ENCODE assay signal across 8 mouse cellular contexts in genomic region chr16:35982902-35983516, GRCm38 (mm10). TPM values are rescaled to one million over a fixed set of nuclear protein-coding genes. Genes with fewer than 3 reads are reported as not detected.
A peak's percentile ranks its signal among the peaks of the same experiment; 100 is the strongest.
DNase-seq lines count a peak whose midpoint lies in the region; ATAC-seq and TF ChIP-seq lines count a peak whose summit lies in the region.

No protein-coding gene starts in this region.

- DNase-seq in c-Kit-positive CD71-positive TER-119-positive erythroid progenitor cells, embryonic 14.5 days (ENCODE audit: low spot score): peak; percentile 86
- DNase-seq in heart, postnatal 10 days: peak; percentile 94 to 95
- DNase-seq in large intestine, adult 2 months (ENCODE audit: low read depth, low spot score): peak; percentile 61
- DNase-seq in liver, postnatal 0 days: peak; percentile 94
- DNase-seq in testis, postnatal 10 days (ENCODE audit: low spot score): peak; percentile 94

- H3K9me3 ChIP-seq in E14TG2a.4 (ENCODE audit: low read length): no peaks in the 10 kb centered on the region
- H3K9me3 ChIP-seq in forebrain, embryonic 13.5 days (replicated peaks): peaks cover 3% of the 10 kb centered on the region
- H3K9me3 ChIP-seq in liver, postnatal 0 days (ENCODE audit: low read length): no peaks in the 10 kb centered on the region
- H3K9me3 ChIP-seq in neural tube, embryonic 14.5 days (ENCODE audit: control insufficient read depth, low read length): no peaks in the 10 kb centered on the region

- ATAC-seq in forebrain, embryonic 13.5 days: peak; percentile 96
- peak; percentile 89 for ATAC-seq in liver, postnatal 0 days
- peak; percentile 96 for ATAC-seq in neural tube, embryonic 14.5 days (ENCODE audit: low read depth)

- no peaks in the 10 kb centered on the region for H3K27me3 ChIP-seq in E14TG2a.4 (ENCODE audit: insufficient read depth, low read length)
- peaks cover 5% of the 10 kb centered on the region; the same call in 1 of the 2 replicates for H3K27me3 ChIP-seq in forebrain, embryonic 13.5 days
- no peaks in the 10 kb centered on the region for H3K27me3 ChIP-seq in liver, postnatal 0 days (ENCODE audit: insufficient read depth, low read length)
- no peaks in the 10 kb centered on the region for H3K27me3 ChIP-seq in neural tube, embryonic 14.5 days (ENCODE audit: control insufficient read depth, insufficient read depth, low read length)

- peak overlapping the region; percentile 73 for H3K4me2 ChIP-seq in forebrain, embryonic 13.5 days
- peak overlapping the region; percentile 94 for H3K4me2 ChIP-seq in liver, postnatal 0 days (ENCODE audit: low read depth, low read length)
- peak overlapping the region; percentile 67 for H3K4me2 ChIP-seq in neural tube, embryonic 14.5 days (ENCODE audit: low read depth, low read length)

- peaks cover 60% of the 10 kb centered on the region for H3K4me1 ChIP-seq in E14TG2a.4 (replicated peaks; ENCODE audit: low read depth, low read length)
- H3K4me1 ChIP-seq in forebrain, embryonic 13.5 days: peaks cover 24% of the 10 kb centered on the region
- peaks cover 18% of the 10 kb centered on the region for H3K4me1 ChIP-seq in liver, postnatal 0 days (ENCODE audit: insufficient read depth)
- peaks cover 5% of the 10 kb centered on the region for H3K4me1 ChIP-seq in neural tube, embryonic 14.5 days (ENCODE audit: control insufficient read depth, insufficient read depth, low read length)

- no peaks in the 10 kb centered on the region for H3K36me3 ChIP-seq in E14TG2a.4 (ENCODE audit: insufficient read depth, low read length)
- H3K36me3 ChIP-seq in forebrain, embryonic 13.5 days (ENCODE audit: poor library complexity, severe bottlenecking): no peaks in the 10 kb centered on the region
- H3K36me3 ChIP-seq in liver, postnatal 0 days (replicated peaks; ENCODE audit: insufficient read depth, low read length): no peaks in the 10 kb centered on the region
- H3K36me3 ChIP-seq in neural tube, embryonic 14.5 days (ENCODE audit: control insufficient read depth, insufficient read depth, low read length): no peaks in the 10 kb centered on the region

- H3K27ac ChIP-seq in forebrain, embryonic 13.5 days: peak overlapping the region; percentile 99
- peak overlapping the region; percentile 98 for H3K27ac ChIP-seq in liver, postnatal 0 days (ENCODE audit: low read depth)
- H3K27ac ChIP-seq in neural tube, embryonic 14.5 days (ENCODE audit: low read depth, low read length): peak overlapping the region; percentile 99

- H3K9ac ChIP-seq in forebrain, embryonic 13.5 days: peak overlapping the region; percentile 93
- H3K9ac ChIP-seq in liver, postnatal 0 days (replicated peaks): peak overlapping the region; percentile 88
- H3K9ac ChIP-seq in neural tube, embryonic 14.5 days (replicated peaks; ENCODE audit: low read depth, low read length): peak overlapping the region; percentile 95

- WGBS in forebrain, embryonic 13.5 days: under 1% methylated on average over 40 of the region's 54 CpGs
- WGBS in large intestine, adult 2 months: 1% methylated on average over 54 of the region's 54 CpGs
- under 1% methylated on average over 50 of the region's 54 CpGs for WGBS in liver, postnatal 0 days (ENCODE audit: insufficient replicate concordance)
- WGBS in neural tube, embryonic 14.5 days: under 1% methylated on average over 48 of the region's 54 CpGs

- no peak for TF ChIP-seq CTCF in E14TG2a.4 (conservative IDR thresholded peaks at IDR 0.05; ENCODE audit: low read length)
- no peak for TF ChIP-seq CTCF in liver, postnatal 0 days (IDR thresholded peaks at IDR 0.05; ENCODE audit: low read depth)

- peak overlapping the region; percentile 90 for H3K4me3 ChIP-seq in E14TG2a.4 (replicated peaks; ENCODE audit: low read length)
- peak overlapping the region; percentile 84 for H3K4me3 ChIP-seq in forebrain, embryonic 13.5 days
- peak overlapping the region; percentile 80 for H3K4me3 ChIP-seq in liver, postnatal 0 days (ENCODE audit: low read depth, low read length)
- peak overlapping the region; percentile 87 for H3K4me3 ChIP-seq in neural tube, embryonic 14.5 days (ENCODE audit: low read depth, low read length)

- TF ChIP-seq EP300 in liver, postnatal 0 days (IDR thresholded peaks at IDR 0.05; ENCODE audit: low read depth): no peak

- intact Hi-C loops in heart, postnatal 10 days (cut with DNase I): loop anchor here (5.0 kb wide), 1 partner anchor 89 kb away; the partner anchor contains the start of genes Ccdc58 and Fam162a

RNA-seq across cellular contexts. Expression of gene Kpna1, which starts 4.5 kb away (rescaled TPM):
- polyA plus RNA-seq in forebrain, embryonic 13.5 days (2015; fragmentation: Nextera tagmentation; extraction: Ambion mirVana): 70.0 and 78.2 TPM in 2 replicates
- total RNA-seq in heart, postnatal 10 days (2021): 100 to 1,000 TPM in 1 of 2 experiments, 10 to 100 TPM in 1; 96.9 to 104 TPM
- 5.7 and 6.9 TPM in 2 replicates for polyA plus RNA-seq in large intestine, adult 2 months (2012; rRNA removed)
- polyA plus RNA-seq in liver, postnatal 0 days (2015; fragmentation: Nextera tagmentation; extraction: Ambion mirVana): 14.8 and 17.6 TPM in 2 replicates
- 89.3 and 101 TPM in 2 replicates for polyA plus RNA-seq in neural tube, embryonic 14.5 days (2014; fragmentation: Nextera tagmentation; extraction: Ambion mirVana)

RNA-seq across cellular contexts. Expression of gene Dtx3l, which starts 44.1 kb away (rescaled TPM):
- 2.8 and 3.1 TPM in 2 replicates for polyA plus RNA-seq in forebrain, embryonic 13.5 days (2015; fragmentation: Nextera tagmentation; extraction: Ambion mirVana)
- total RNA-seq in heart, postnatal 10 days (2021): 10 to 100 TPM in 1 of 2 experiments, 1 to 10 TPM in 1; 9.3 to 12.7 TPM
- 19.4 and 30.1 TPM in 2 replicates for polyA plus RNA-seq in large intestine, adult 2 months (2012; rRNA removed)
- 15.8 and 16.3 TPM in 2 replicates for polyA plus RNA-seq in liver, postnatal 0 days (2015; fragmentation: Nextera tagmentation; extraction: Ambion mirVana)
- 0.95 and 2.0 TPM in 2 replicates for polyA plus RNA-seq in neural tube, embryonic 14.5 days (2014; fragmentation: Nextera tagmentation; extraction: Ambion mirVana)

RNA-seq across cellular contexts. Expression of gene Parp9, which starts 44.7 kb away (rescaled TPM):
- polyA plus RNA-seq in forebrain, embryonic 13.5 days (2015; fragmentation: Nextera tagmentation; extraction: Ambion mirVana): 2.3 and 2.8 TPM in 2 replicates
- 10 to 100 TPM; 11.1 to 14.4 TPM for total RNA-seq in heart, postnatal 10 days (2021)
- 20.6 and 27.2 TPM in 2 replicates for polyA plus RNA-seq in large intestine, adult 2 months (2012; rRNA removed)
- polyA plus RNA-seq in liver, postnatal 0 days (2015; fragmentation: Nextera tagmentation; extraction: Ambion mirVana): 21.8 and 23.4 TPM in 2 replicates
- 0.78 and 2.1 TPM in 2 replicates for polyA plus RNA-seq in neural tube, embryonic 14.5 days (2014; fragmentation: Nextera tagmentation; extraction: Ambion mirVana)

RNA-seq across cellular contexts. Expression of gene Wdr5b, which starts 58.0 kb away (rescaled TPM):
- 13.1 and 13.3 TPM in 2 replicates for polyA plus RNA-seq in forebrain, embryonic 13.5 days (2015; fragmentation: Nextera tagmentation; extraction: Ambion mirVana)
- total RNA-seq in heart, postnatal 10 days (2021): 1 to 10 TPM; 4.4 to 5.6 TPM
- polyA plus RNA-seq in large intestine, adult 2 months (2012; rRNA removed): 1.8 and 2.0 TPM in 2 replicates
- 2.2 TPM in 2 replicates for polyA plus RNA-seq in liver, postnatal 0 days (2015; fragmentation: Nextera tagmentation; extraction: Ambion mirVana)
- polyA plus RNA-seq in neural tube, embryonic 14.5 days (2014; fragmentation: Nextera tagmentation; extraction: Ambion mirVana): 15.1 and 15.6 TPM in 2 replicates

Comparison
In these comparisons a context has a peak if more than half of its experiments do, and no peak if none do; other contexts are left out.
1. Peak in every context shown above with its lines: DNase-seq, ATAC-seq, H3K4me3 ChIP-seq and H3K27ac ChIP-seq.